Mouse (Mus musculus): Measurements from ENCODE around the gene Acly. TPM values are rescaled to one million over a fixed set of nuclear protein-coding genes. Genes with fewer than 3 reads are reported as not detected.

Acly gene
- polyA plus RNA-seq, 1 experiment from 2014 or later, result 64.4 TPM

DNA sequence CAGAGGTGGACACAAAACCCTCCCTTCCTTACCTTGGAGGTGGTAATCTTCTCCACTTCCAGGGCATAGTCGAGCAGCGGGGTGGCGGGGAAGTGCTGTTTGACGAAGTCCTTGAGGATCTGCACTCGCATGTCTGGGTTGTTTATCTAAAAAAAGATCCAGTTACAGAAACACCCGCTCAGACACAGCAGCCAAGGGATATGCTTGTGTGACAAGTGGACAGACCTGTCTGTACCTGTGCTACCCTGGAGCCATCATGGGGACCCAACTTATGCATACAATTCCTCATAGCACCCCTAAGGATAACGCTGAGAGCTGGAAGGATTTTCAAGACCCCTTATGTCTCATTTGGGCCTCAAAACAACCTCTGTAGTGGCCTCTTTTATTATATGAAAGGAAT lies 48.6 kb downstream of the Acly start:
- ATAC-seq (replicated peaks; ENCODE audit: extremely low read depth, insufficient read depth, low FRiP score), result no peak

DNA sequence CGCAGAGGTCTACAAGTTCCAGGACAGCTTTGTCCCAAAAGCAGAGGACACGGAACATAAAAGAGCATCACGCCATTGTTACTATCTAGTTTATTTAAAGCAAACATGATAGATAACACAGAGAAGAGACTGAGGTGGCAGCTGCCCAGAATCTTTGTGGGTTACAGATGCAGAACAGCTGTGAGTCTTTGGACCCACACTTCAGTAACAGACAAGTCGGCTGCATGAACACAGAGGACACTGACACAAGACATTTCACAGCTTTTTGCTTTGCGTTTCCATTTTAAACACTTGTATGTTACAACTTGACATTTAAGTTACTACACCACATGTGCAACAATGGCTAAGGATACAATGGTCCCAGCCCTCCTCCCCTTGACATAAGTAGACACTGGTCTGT lies 51.5 kb downstream of the Acly start:
- peaks cover 34% of the 10 kb centered on the region for H3K36me3 ChIP-seq (ENCODE audit: control insufficient read depth, insufficient read depth)
- H3K4me1 ChIP-seq (ENCODE audit: control insufficient read depth, insufficient read depth, low read length), result peaks cover 5% of the 10 kb centered on the region
- WGBS, result 81% methylated on average over 5 of the region's 5 CpGs
- H3K9ac ChIP-seq (ENCODE audit: low read length), result no peak overlapping the region
- no peak overlapping the region for H3K27ac ChIP-seq (ENCODE audit: low read length)
- H3K27me3 ChIP-seq (ENCODE audit: control insufficient read depth, insufficient read depth, low read length), result no peaks in the 10 kb centered on the region
- no peak for ATAC-seq (replicated peaks; ENCODE audit: extremely low read depth, insufficient read depth, low FRiP score)
- H3K4me3 ChIP-seq (ENCODE audit: low read length), result no peak overlapping the region
- H3K9me3 ChIP-seq (replicated peaks; ENCODE audit: control insufficient read depth, low read length), result no peaks in the 10 kb centered on the region
- no peak overlapping the region for H3K4me2 ChIP-seq (ENCODE audit: low read depth, low read length)

More for the DNA sequence above, 48.6 kb downstream of the Acly start:
- Histone ChIP-seq H3K9ac (ENCODE audit: low read length) (no peak overlapping the region), H3K4me1 (ENCODE audit: control insufficient read depth, insufficient read depth, low read length) (no peaks in the 10 kb centered on the region), H3K4me2 (ENCODE audit: low read depth, low read length) (no peak overlapping the region), H3K4me3 (ENCODE audit: low read length) (no peak overlapping the region), H3K27me3 (ENCODE audit: control insufficient read depth, insufficient read depth, low read length) (no peaks in the 10 kb centered on the region), H3K36me3 (ENCODE audit: control insufficient read depth, insufficient read depth) (peaks cover 52% of the 10 kb centered on the region), H3K9me3 (replicated peaks; ENCODE audit: control insufficient read depth, low read length) (no peaks in the 10 kb centered on the region), H3K27ac (ENCODE audit: low read length) (no peak overlapping the region)
- 63% methylated on average over 7 of the region's 7 CpGs for WGBS

DNA sequence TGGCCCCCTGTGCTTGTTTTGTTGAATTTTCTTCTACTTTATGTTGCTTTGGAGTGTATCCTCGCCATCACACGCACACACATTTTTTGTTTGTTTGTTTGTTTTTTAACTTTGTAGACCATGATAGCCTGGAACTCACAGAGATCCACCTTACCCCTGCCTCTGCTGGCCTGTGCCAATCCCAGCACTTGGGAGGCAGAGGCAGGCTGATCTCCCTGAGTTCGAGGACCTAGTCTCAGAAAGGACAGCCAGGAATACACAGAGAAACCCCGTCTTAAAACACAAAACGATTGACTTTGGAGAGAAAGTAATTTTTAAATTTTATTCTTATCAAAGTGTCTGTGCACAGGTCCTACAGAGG lies 54.9 kb downstream of the Acly start:
- Histone ChIP-seq H3K9ac (ENCODE audit: low read length) (no peak overlapping the region), H3K4me3 (ENCODE audit: low read length) (peak overlapping the region; percentile 76), H3K4me2 (ENCODE audit: low read depth, low read length) (peak overlapping the region; percentile 29), H3K27me3 (ENCODE audit: control insufficient read depth, insufficient read depth, low read length) (no peaks in the 10 kb centered on the region), H3K9me3 (replicated peaks; ENCODE audit: control insufficient read depth, low read length) (no peaks in the 10 kb centered on the region), H3K36me3 (ENCODE audit: control insufficient read depth, insufficient read depth) (peaks cover 11% of the 10 kb centered on the region), H3K4me1 (ENCODE audit: control insufficient read depth, insufficient read depth, low read length) (peaks cover 16% of the 10 kb centered on the region), H3K27ac (ENCODE audit: low read length) (no peak overlapping the region)
- ATAC-seq (replicated peaks; ENCODE audit: extremely low read depth, insufficient read depth, low FRiP score), result no peak
- WGBS, result 41% methylated on average over 5 of the region's 5 CpGs

DNA sequence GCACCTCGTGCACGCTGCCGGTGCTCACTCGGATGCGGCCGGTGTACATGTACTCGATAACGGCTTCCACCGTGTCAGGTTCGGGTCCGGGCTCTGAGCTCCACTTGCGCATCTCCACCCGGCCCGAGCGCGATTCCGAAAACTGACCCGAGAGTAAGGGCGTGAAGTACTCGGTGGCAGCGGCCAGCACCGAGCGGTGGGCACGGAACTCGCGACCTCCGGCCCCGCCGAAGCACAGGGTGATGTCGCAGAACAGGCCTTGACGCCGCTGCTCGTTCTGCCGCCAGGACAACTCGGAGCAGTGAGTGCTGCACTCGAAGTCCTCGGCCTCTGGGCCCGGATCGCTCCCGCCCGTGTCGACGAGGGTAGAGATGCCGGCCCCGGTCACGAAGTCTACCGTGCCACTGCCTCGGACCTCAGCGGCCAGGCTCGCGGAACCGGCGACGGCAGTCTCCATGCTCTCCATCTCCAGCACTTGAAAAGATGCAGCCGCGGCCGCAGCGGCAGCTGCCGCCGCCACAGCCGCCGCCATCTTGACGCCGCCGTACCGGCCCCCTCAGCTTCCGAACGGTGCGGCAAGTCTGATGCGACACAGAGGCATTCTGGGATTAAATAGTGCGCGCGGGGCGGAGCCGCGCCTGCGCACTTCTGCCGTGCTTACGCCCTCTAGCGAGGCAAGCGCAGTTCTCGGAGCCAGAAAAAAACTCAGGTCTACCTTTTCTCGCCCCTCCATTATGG lies 55.4 kb downstream of the Acly start, which contains the start of gene Klhl11:
Gene Klhl11 (minus strand): TSS at position 545 of the 738 bp plus-strand sequence.
- ATAC-seq (replicated peaks; ENCODE audit: extremely low read depth, insufficient read depth, low FRiP score), result peak; percentile 95
- Histone ChIP-seq H3K27ac (ENCODE audit: low read length) (peak within 1 kb of the TSS; percentile 64), H3K9me3 (replicated peaks; ENCODE audit: control insufficient read depth, low read length) (no peaks in the 10 kb centered on the region), H3K9ac (ENCODE audit: low read length) (peak within 1 kb of the TSS; percentile 93), H3K4me2 (ENCODE audit: low read depth, low read length) (peak within 1 kb of the TSS; percentile 96), H3K27me3 (ENCODE audit: control insufficient read depth, insufficient read depth, low read length) (no peaks in the 10 kb centered on the region), H3K4me3 (ENCODE audit: low read length) (peak within 1 kb of the TSS; percentile 76), H3K4me1 (ENCODE audit: control insufficient read depth, insufficient read depth, low read length) (peaks cover 16% of the 10 kb centered on the region), H3K36me3 (ENCODE audit: control insufficient read depth, insufficient read depth) (peaks cover 11% of the 10 kb centered on the region)
- under 1% methylated on average over 83 of the region's 83 CpGs for WGBS

DNA sequence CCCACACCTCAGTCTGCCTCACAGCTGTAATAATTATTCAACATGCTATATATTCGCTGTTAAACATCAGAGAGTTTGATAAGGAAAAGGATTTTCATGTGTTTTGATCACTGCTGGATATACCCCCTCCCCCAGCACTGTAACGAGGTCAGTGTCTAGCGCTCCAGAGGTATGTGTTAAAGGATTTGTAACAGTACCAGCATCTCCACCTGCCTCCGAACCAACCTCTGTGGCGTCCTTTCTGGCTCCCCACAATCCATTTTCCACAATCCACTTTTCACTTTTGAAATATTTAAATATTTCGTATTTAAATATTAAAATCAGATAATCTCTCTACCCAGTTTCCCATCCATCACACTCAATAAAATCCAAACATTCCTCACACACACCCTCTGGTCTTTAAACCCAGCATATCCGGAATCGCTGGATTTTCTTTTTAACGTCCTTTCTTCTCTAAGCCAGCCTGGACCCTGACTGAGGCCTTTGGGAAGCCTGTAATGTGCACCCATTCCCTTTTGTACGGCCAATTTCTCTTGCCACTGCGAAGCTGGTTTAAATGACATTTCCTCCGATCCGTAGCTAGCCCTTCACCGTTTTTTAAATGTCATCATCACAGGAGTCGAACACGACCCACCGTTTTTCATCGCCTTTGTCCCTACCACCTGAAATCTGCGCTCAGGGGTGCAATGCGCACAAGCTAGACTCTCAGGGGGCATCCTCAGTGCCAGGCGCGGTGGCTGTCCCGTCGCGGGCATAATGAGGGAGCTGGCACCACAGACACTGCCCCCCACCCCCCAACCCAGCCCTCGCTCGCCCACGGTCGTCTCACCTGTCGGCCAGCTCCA lies 56.2 kb downstream of the Acly start:
- no peaks in the 10 kb centered on the region for H3K27me3 ChIP-seq (ENCODE audit: control insufficient read depth, insufficient read depth, low read length)
- H3K36me3 ChIP-seq (ENCODE audit: control insufficient read depth, insufficient read depth), result peaks cover 7% of the 10 kb centered on the region
- peak overlapping the region; percentile 93 for H3K9ac ChIP-seq (ENCODE audit: low read length)
- H3K27ac ChIP-seq (ENCODE audit: low read length), result no peak overlapping the region
- ATAC-seq (replicated peaks; ENCODE audit: extremely low read depth, insufficient read depth, low FRiP score), result no peak
- peak overlapping the region; percentile 76 for H3K4me3 ChIP-seq (ENCODE audit: low read length)
- 4% methylated on average over 30 of the region's 30 CpGs for WGBS
- H3K9me3 ChIP-seq (replicated peaks; ENCODE audit: control insufficient read depth, low read length), result no peaks in the 10 kb centered on the region
- peaks cover 16% of the 10 kb centered on the region for H3K4me1 ChIP-seq (ENCODE audit: control insufficient read depth, insufficient read depth, low read length)
- H3K4me2 ChIP-seq (ENCODE audit: low read depth, low read length), result peak overlapping the region; percentile 96

- H3K36me3 ChIP-seq (ENCODE audit: control insufficient read depth, insufficient read depth), result peaks cover 12% of the 10 kb centered on the region
- H3K9me3 ChIP-seq (replicated peaks; ENCODE audit: control insufficient read depth, low read length), result no peaks in the 10 kb centered on the region
- no peak overlapping the region for H3K9ac ChIP-seq (ENCODE audit: low read length)
- 63% methylated on average over 1 of the region's 1 CpGs for WGBS
- H3K4me2 ChIP-seq (ENCODE audit: low read depth, low read length), result no peak overlapping the region
- H3K4me3 ChIP-seq (ENCODE audit: low read length), result no peak overlapping the region
- H3K27ac ChIP-seq (ENCODE audit: low read length), result no peak overlapping the region
- H3K4me1 ChIP-seq (ENCODE audit: control insufficient read depth, insufficient read depth, low read length), result peaks cover 7% of the 10 kb centered on the region
- H3K27me3 ChIP-seq (ENCODE audit: control insufficient read depth, insufficient read depth, low read length), result no peaks in the 10 kb centered on the region
- ATAC-seq (replicated peaks; ENCODE audit: extremely low read depth, insufficient read depth, low FRiP score), result no peak
Measured at GRCm38 (mm10) chr11:100465833-100466232, 62.0 kb downstream of the Acly start.

DNA sequence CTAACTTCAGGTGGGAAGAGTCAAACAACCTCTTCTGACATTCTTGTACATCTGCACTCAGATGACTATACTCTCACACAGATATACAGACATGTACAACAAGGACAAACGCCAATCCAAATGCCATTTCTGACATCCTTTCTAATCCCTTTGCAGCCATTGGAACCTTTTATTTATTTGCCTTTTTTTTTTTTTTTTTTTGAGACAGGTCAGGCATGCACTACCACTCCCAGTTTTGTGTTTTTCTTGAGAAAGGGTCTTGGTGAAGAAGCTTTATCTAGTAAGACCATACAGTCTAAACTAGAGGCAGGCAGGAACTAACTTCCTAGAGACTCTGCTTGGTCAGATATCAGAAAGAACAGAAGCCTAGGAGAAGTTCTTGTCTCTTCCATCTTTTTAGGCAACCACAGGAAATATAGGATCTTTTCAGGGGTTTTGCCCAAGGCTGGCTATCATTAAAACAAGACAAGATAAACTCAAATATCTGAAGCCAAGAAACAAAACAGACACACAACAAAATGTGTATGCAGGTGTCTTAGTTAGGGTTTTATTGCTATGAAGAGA lies 62.5 kb downstream of the Acly start:
- no peak overlapping the region for H3K27ac ChIP-seq (ENCODE audit: low read length)
- H3K9ac ChIP-seq (ENCODE audit: low read length), result no peak overlapping the region
- H3K4me3 ChIP-seq (ENCODE audit: low read length), result no peak overlapping the region
- WGBS, result 89% methylated on average over 1 of the region's 1 CpGs
- no peak overlapping the region for H3K4me2 ChIP-seq (ENCODE audit: low read depth, low read length)
- ATAC-seq (replicated peaks; ENCODE audit: extremely low read depth, insufficient read depth, low FRiP score), result no peak
- no peaks in the 10 kb centered on the region for H3K27me3 ChIP-seq (ENCODE audit: control insufficient read depth, insufficient read depth, low read length)
- no peaks in the 10 kb centered on the region for H3K9me3 ChIP-seq (replicated peaks; ENCODE audit: control insufficient read depth, low read length)
- H3K36me3 ChIP-seq (ENCODE audit: control insufficient read depth, insufficient read depth), result peaks cover 14% of the 10 kb centered on the region
- H3K4me1 ChIP-seq (ENCODE audit: control insufficient read depth, insufficient read depth, low read length), result peaks cover 2% of the 10 kb centered on the region

GRCm38 (mm10) chr11:100462699-100463098 lies 65.1 kb downstream of the Acly start:
- no peak overlapping the region for H3K27ac ChIP-seq (ENCODE audit: low read length)
- no peaks in the 10 kb centered on the region for H3K9me3 ChIP-seq (replicated peaks; ENCODE audit: control insufficient read depth, low read length)
- no peak overlapping the region for H3K4me2 ChIP-seq (ENCODE audit: low read depth, low read length)
- no peak overlapping the region for H3K9ac ChIP-seq (ENCODE audit: low read length)
- no peaks in the 10 kb centered on the region for H3K27me3 ChIP-seq (ENCODE audit: control insufficient read depth, insufficient read depth, low read length)
- peaks cover 16% of the 10 kb centered on the region for H3K36me3 ChIP-seq (ENCODE audit: control insufficient read depth, insufficient read depth)
- WGBS, result 94% methylated on average over 10 of the region's 10 CpGs
- ATAC-seq (replicated peaks; ENCODE audit: extremely low read depth, insufficient read depth, low FRiP score), result no peak
- H3K4me3 ChIP-seq (ENCODE audit: low read length), result no peak overlapping the region
- H3K4me1 ChIP-seq (ENCODE audit: control insufficient read depth, insufficient read depth, low read length), result no peaks in the 10 kb centered on the region

DNA sequence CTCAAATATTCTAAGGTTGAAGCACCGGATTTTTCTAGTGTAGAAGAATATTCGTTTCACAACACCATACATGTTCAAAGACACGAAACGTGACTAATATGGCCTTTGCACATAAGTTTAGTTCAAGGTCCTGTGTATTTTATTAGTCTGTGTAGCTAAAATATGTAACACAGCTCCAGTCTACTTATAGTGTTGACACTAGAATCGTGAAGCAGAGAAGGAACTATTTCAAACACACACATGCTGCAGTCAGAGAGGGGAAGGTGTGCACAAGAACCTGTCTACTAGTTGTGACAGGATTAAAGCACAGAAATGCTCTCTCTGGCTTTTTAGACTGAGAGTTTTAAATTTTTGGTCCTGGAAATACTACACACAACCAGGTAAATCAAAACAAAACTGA lies 70.1 kb downstream of the Acly start:
- Histone ChIP-seq H3K36me3 (ENCODE audit: control insufficient read depth, insufficient read depth) (peaks cover 9% of the 10 kb centered on the region), H3K9ac (ENCODE audit: low read length) (no peak overlapping the region), H3K27ac (ENCODE audit: low read length) (no peak overlapping the region), H3K4me2 (ENCODE audit: low read depth, low read length) (no peak overlapping the region), H3K9me3 (replicated peaks; ENCODE audit: control insufficient read depth, low read length) (no peaks in the 10 kb centered on the region), H3K4me3 (ENCODE audit: low read length) (no peak overlapping the region), H3K27me3 (ENCODE audit: control insufficient read depth, insufficient read depth, low read length) (no peaks in the 10 kb centered on the region), H3K4me1 (ENCODE audit: control insufficient read depth, insufficient read depth, low read length) (no peaks in the 10 kb centered on the region)
- no peak for ATAC-seq (replicated peaks; ENCODE audit: extremely low read depth, insufficient read depth, low FRiP score)
- WGBS, result 73% methylated on average over 5 of the region's 5 CpGs

Measured in heart, embryonic 16.5 days (tissue).